Mouse (Mus musculus) embryonic stem cell, embryonic (primary cell): ENCODE results near the gene Setd6.

Experiments used
- CTCF ChIA-PET, 4 experiments: fragments of 300-600 bp in 2 of 4; fragments of 350-600 bp in 2 of 4; sonication (Branson Sonifier 250); formaldehyde crosslinking; loops; one replicate each; lab custom pipeline; 2022; ENCODE audit warnings: inconsistent platforms in 2 of 4; lab: Charles Lee
- POLR2A ChIA-PET, 4 experiments: fragments of 300-600 bp in 2 of 4; fragments of 350-600 bp in 2 of 4; sonication (Branson Sonifier 250); formaldehyde crosslinking; loops; one replicate each; lab custom pipeline; 2022; ENCODE audit warnings: antibody characterized with exemption in 4 of 4, inconsistent platforms in 1 of 4; lab: Charles Lee

Setd6 gene

DNA sequence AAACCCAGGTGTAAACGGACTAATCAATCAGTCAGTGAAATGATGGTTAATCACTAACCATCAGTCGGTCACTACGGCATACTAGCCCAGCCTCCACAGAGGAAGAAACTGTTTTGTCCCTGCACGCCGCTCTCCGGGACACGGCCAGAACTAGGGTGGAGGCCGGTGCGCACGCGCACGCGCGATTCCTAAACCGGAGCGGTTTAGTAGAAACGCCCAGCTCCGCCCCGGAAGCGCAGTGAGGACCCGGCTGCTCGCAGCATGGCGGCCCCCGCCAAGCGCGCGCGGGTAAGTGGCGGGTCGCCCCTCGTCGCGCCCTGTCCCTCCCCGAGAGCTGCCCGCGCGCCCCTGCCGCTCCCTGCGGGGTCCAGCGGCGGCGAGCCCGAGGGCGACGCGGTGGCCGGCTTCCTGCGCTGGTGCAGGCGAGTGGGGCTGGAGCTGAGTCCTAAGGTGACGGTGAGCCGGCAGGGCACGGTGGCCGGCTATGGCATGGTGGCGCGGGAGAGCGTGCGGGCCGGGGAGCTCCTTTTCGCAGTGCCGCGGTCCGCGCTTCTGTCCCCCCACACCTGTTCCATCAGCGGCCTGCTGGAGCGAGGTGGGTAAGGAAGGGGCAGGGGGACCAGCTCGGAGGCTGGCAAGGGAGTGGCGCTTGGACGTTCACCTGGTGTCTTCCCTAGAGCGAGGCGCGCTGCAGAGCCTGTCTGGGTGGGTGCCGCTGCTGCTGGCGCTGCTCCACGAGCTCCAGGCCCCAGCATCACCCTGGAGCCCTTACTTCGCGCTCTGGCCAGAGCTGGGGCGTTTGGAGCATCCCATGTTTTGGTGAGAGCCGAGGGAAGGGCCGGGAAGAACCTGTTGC, at the start of gene Setd6:
Gene Setd6 (plus strand): TSS at position 206 of the 856 bp plus-strand sequence.
- CTCF ChIA-PET = interaction anchor here in 3 of 4 experiments (0.6 to 1.6 kb wide), 14 partner anchors 13 to 227 kb away, joined by 3 to 9 read pairs (median 3); no protein-coding TSS in a partner anchor
- POLR2A ChIA-PET = interaction anchor here (0.6 to 6.4 kb wide), 54 partner anchors 9 to 649 kb away, joined by 3 to 94 read pairs (median 4); partner anchors contain the start of genes Slc38a7 (in 2 of the 4), Cnot1 (in 1 of the 4) and Ndrg4 (in 1 of the 4)

- ChIA-PET POLR2A (no interaction called here), CTCF (interaction anchor here in 1 of 4 experiments (0.6 kb wide), 1 partner anchor 245 kb away, joined by 4 read pairs; no protein-coding TSS in a partner anchor)
Measured at GRCm38 (mm10) chr8:95668163-95668958, 47.3 kb upstream of the Setd6 start.

- ChIA-PET CTCF (interaction anchor here in 1 of 4 experiments (0.5 kb wide), 1 partner anchor 248 kb away, joined by 5 read pairs; no protein-coding TSS in a partner anchor), POLR2A (interaction anchor here in 2 of 4 experiments (0.5 to 2.0 kb wide), 2 partner anchors 8 to 24 kb away, joined by 5 to 7 read pairs; no protein-coding TSS in a partner anchor)
Measured at GRCm38 (mm10) chr8:95669967-95670366, 45.7 kb upstream of the Setd6 start.

- ChIA-PET POLR2A (interaction anchor here in 3 of 4 experiments (0.6 to 1.9 kb wide), 6 partner anchors 10 to 181 kb away, joined by 3 to 5 read pairs (median 4); partner anchors contain the start of gene Cnot1 (in 1 of the 3)), CTCF (interaction anchor here in 2 of 4 experiments (0.5 to 0.7 kb wide), 2 partner anchors 25 to 141 kb away, joined by 3 read pairs; no protein-coding TSS in a partner anchor)
Measured at GRCm38 (mm10) chr8:95671861-95672260, 43.8 kb upstream of the Setd6 start.

- ChIA-PET CTCF (no interaction called here), POLR2A (interaction anchor here in 2 of 4 experiments (0.6 to 1.9 kb wide), 5 partner anchors 12 to 181 kb away, joined by 3 to 5 read pairs (median 3); partner anchors contain the start of gene Slc38a7 (in 1 of the 2))
Measured at GRCm38 (mm10) chr8:95672811-95673210, 42.9 kb upstream of the Setd6 start.

DNA sequence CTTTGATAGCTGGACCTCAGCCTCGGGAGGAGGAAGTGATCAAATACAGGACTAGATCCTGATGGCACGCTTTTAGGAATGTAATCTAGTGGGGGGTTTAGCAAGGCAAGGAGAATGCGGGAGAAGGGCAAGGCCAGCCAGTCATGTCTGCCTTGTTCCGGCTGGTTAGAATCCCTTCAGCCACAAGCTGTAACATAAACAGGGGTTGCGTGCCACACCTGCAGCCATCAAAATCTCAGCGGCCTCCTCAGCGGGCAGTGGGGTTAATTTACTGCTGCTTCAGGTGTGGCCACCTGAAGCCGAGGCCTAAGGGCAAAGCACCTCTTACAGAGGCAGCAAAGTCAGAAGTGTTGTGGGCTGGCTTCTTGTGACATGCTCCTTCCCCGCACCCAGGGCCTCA, 39.0 kb upstream of the Setd6 start, which contains the start of gene Ndrg4:
Gene Ndrg4 (plus strand): TSS at position 350 of the 400 bp plus-strand sequence.
- ChIA-PET CTCF (interaction anchor here in 2 of 4 experiments (0.6 to 1.5 kb wide), 2 partner anchors 20 to 421 kb away, joined by 3 to 5 read pairs; no protein-coding TSS in a partner anchor), POLR2A (interaction anchor here in 2 of 4 experiments (1.1 to 1.5 kb wide), 2 partner anchors 40 to 176 kb away, joined by 3 to 4 read pairs; partner anchors contain the start of genes Setd6 (in 1 of the 2) and Slc38a7 (in 1 of the 2))

- ChIA-PET CTCF (interaction anchor here in 2 of 4 experiments (1.5 to 2.0 kb wide), 2 partner anchors 19 to 77 kb away, joined by 3 to 10 read pairs; no protein-coding TSS in a partner anchor), POLR2A (interaction anchor here in 2 of 4 experiments (0.6 to 1.9 kb wide), 3 partner anchors 17 to 132 kb away, joined by 3 to 10 read pairs (median 4); partner anchors contain the start of gene Gins3 (in 1 of the 2))
Measured at GRCm38 (mm10) chr8:95677591-95678023, 38.1 kb upstream of the Setd6 start.

DNA sequence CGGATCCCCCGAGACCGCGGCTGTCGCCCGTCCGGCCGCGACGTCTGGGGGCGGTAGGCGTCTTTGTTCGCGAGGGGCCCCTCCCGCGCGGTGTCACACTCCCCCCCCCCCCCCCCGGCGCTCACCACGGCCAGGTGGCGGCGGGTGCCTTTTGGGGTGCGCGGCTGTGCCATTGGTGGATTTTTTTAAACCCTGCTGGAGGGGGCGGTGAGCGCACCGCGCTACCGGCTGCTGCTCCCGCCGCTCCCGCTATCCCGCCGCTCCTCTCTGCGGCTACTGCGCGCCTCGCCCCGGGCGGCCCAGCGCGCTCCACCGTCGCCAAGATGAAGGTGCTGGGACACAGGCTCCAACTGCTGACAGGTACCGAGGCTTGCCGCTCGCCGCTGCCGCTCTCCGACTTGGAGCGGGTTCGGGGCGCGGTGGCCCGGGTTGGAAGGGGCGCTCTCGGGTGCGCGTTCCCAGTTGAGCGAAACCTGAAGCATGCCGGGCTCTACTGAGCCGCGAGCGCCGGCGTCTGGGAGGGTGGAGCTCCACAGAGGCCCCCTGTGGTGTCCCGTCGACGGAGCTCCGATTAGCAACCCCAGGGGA, 37.6 kb upstream of the Setd6 start:
- ChIA-PET POLR2A (interaction anchor here (0.7 to 1.9 kb wide), 12 partner anchors 8 to 65 kb away, joined by 3 to 10 read pairs (median 4); partner anchors contain the start of gene Gins3 (in 1 of the 4)), CTCF (interaction anchor here in 3 of 4 experiments (0.5 to 2.6 kb wide), 5 partner anchors 19 to 78 kb away, joined by 3 to 12 read pairs (median 8); no protein-coding TSS in a partner anchor)

DNA sequence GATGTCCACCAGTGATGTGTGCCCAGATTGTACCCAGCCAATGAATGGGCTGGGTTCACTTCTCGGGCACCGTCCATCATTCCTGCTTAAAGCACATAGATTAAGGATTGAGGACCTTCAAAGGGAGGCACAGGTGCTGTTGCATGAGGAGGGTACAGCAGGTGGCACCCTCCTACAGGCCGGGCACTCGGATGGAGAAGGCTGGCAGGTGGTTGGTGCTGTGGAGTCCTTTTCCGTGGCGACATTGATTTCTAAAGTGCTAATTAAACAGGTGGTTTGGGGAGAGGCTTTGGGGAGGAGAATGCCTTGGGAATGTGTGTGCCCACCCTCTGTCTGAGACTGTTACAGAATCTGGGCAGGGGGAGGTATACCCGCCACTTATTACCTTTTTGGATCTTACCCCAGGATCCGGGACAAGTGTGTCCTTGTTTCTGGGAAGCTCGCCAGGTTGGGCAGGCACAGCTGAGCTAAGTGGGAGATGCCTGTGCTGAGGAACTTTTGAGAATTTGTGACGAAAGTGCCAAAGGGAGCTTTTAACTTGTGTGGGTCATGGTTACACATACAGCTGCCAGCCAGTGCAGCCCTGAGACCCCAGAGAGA, 27.5 kb upstream of the Setd6 start:
- ChIA-PET CTCF (interaction anchor here in 2 of 4 experiments (0.6 to 1.6 kb wide), 3 partner anchors 9 to 357 kb away, joined by 3 to 12 read pairs (median 5); no protein-coding TSS in a partner anchor), POLR2A (interaction anchor here in 1 of 4 experiments (1.0 kb wide), 1 partner anchor 9 kb away, joined by 3 read pairs; no protein-coding TSS in a partner anchor)

- ChIA-PET POLR2A (interaction anchor here in 2 of 4 experiments (0.7 to 1.5 kb wide), 6 partner anchors 11 to 889 kb away, joined by 3 to 5 read pairs (median 3); no protein-coding TSS in a partner anchor), CTCF (interaction anchor here in 3 of 4 experiments (0.6 to 1.8 kb wide), 12 partner anchors 11 to 370 kb away, joined by 3 to 11 read pairs (median 4); no protein-coding TSS in a partner anchor)
Measured at GRCm38 (mm10) chr8:95690929-95691541, 24.6 kb upstream of the Setd6 start.

DNA sequence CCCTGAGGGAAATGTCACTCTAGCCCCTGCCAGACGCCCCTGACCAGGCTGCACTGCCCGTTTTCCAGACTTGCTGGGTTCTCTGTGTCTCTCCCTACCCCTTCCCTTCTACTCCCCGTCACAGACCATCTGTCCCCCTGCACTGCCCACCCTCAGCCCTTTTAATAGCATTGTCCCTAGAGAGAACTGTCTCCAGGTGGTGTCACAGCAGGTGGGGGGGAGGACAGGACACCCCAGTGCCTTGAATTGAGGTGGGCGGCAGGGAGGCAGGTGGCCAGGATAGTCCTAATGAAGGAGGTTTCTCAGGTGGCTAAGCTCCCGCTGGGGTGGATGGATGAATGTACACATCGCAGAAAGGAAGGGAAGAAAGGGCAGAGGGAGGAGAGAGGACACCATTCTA, 21.1 kb upstream of the Setd6 start:
- CTCF ChIA-PET = interaction anchor here in 3 of 4 experiments (0.6 to 4.9 kb wide), 10 partner anchors 9 to 438 kb away, joined by 3 to 108 read pairs (median 3); partner anchors contain the start of gene Ccdc113 (in 1 of the 3)
- POLR2A ChIA-PET = interaction anchor here in 2 of 4 experiments (0.9 to 4.7 kb wide), 14 partner anchors 8 to 100 kb away, joined by 3 to 25 read pairs (median 4); no protein-coding TSS in a partner anchor

GRCm38 (mm10) chr8:95696661-95697060, 19.0 kb upstream of the Setd6 start:
- CTCF ChIA-PET = interaction anchor here (0.5 to 4.9 kb wide), 64 partner anchors 8 to 1506 kb away, joined by 3 to 108 read pairs (median 5); partner anchors contain the start of genes Gins3 (in 2 of the 4), Got2 (in 1 of the 4), Ndrg4 (in 1 of the 4) and Setd6 (in 1 of the 4)
- POLR2A ChIA-PET = interaction anchor here (0.5 to 4.7 kb wide), 40 partner anchors 8 to 821 kb away, joined by 3 to 27 read pairs (median 4); partner anchors contain the start of genes Gins3 (in 2 of the 4), Setd6 (in 2 of the 4) and Slc38a7 (in 2 of the 4)

GRCm38 (mm10) chr8:95697128-95697527, 18.6 kb upstream of the Setd6 start:
- ChIA-PET POLR2A (interaction anchor here (0.5 to 4.7 kb wide), 48 partner anchors 9 to 821 kb away, joined by 3 to 27 read pairs (median 4); partner anchors contain the start of genes Gins3 (in 2 of the 4), Setd6 (in 2 of the 4) and Slc38a7 (in 2 of the 4)), CTCF (interaction anchor here (0.6 to 4.9 kb wide), 78 partner anchors 9 to 630 kb away, joined by 3 to 108 read pairs (median 4); partner anchors contain the start of genes Gins3 (in 2 of the 4), Got2 (in 1 of the 4), Ndrg4 (in 1 of the 4) and Setd6 (in 1 of the 4))

GRCm38 (mm10) chr8:95698179-95698578, 17.5 kb upstream of the Setd6 start:
- CTCF ChIA-PET = interaction anchor here (0.7 to 4.9 kb wide), 18 partner anchors 10 to 443 kb away, joined by 3 to 108 read pairs (median 9); partner anchors contain the start of gene Setd6 (in 1 of the 4)

GRCm38 (mm10) chr8:95700282-95700681, 15.4 kb upstream of the Setd6 start:
- POLR2A ChIA-PET = interaction anchor here in 1 of 4 experiments (1.4 to 5.3 kb wide), 4 partner anchors 8 to 137 kb away, joined by 3 to 15 read pairs (median 6); no protein-coding TSS in a partner anchor
- CTCF ChIA-PET = interaction anchor here in 2 of 4 experiments (1.1 to 1.7 kb wide), 2 partner anchors 100 to 129 kb away, joined by 3 to 4 read pairs; no protein-coding TSS in a partner anchor

More at GRCm38 (mm10) chr8:95698179-95698578, 17.5 kb upstream of the Setd6 start:
- POLR2A ChIA-PET = interaction anchor here in 3 of 4 experiments (0.7 to 4.7 kb wide), 16 partner anchors 20 to 323 kb away, joined by 3 to 27 read pairs (median 5); partner anchors contain the start of genes Gins3 (in 1 of the 3) and Slc38a7 (in 1 of the 3)
